ENCODE assay signal across 18 mouse cellular contexts in the genomic region with DNA sequence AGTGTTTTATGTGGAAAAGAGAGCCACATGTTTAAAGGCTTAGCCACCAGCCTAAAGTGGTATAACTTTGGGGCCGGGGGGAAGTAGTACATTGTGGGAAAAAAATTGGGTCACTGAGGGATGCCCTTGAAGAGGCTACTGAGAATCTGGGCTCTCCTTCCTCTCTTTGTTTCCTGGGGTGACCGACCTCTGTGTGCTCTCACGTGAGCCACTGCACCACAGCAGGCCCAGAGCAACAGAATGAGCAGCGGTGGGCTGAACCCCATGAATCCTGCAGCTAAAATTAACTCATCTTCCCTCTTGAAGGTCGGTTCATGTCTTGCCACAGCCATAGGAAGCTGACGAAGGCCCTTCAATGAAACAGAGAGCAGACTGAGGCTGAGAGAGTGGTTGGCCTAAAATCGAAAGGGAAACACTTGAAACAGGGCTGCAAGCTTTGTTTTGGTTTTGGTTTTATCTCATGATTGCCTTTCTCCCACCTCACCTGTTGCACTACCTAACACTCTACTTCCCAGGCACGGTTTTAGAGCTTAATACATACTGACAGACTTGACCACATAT. TPM values are rescaled to one million over a fixed set of nuclear protein-coding genes. Genes with fewer than 3 reads are reported as not detected.
DNase-seq lines count a peak whose midpoint lies in the region; ATAC-seq lines count a peak whose summit lies in the region.
"Had no signal": no experiment of that assay in that cellular context is flagged by ENCODE, and none has a peak within 500 bp of the region (broad histone marks: within the 10 kb centered on the region; RNA-seq: fewer than 3 reads in every experiment).

No protein-coding gene starts in this region.

- H3K27me3 ChIP-seq in heart, embryonic 10.5 days (ENCODE audit: insufficient read depth, poor library complexity, severe bottlenecking), result no peaks in the 10 kb centered on the region
- H3K27me3 ChIP-seq: embryonic facial prominence, embryonic 12.5 days; hindbrain, embryonic 15.5 days; kidney, embryonic 15.5 days; liver, embryonic 13.5 days had no signal

- no peaks in the 10 kb centered on the region for H3K9me3 ChIP-seq in heart, embryonic 10.5 days
- H3K9me3 ChIP-seq: embryonic facial prominence, embryonic 12.5 days; hindbrain, embryonic 15.5 days; kidney, embryonic 15.5 days; liver, embryonic 13.5 days had no signal

- no peak overlapping the region for H3K4me3 ChIP-seq in heart, embryonic 10.5 days
- H3K4me3 ChIP-seq: embryonic facial prominence, embryonic 12.5 days; hindbrain, embryonic 15.5 days; kidney, embryonic 15.5 days; layer of hippocampus, adult 2 months; liver, embryonic 13.5 days had no signal

- H3K4me1 ChIP-seq in heart, embryonic 10.5 days, result peaks cover 23% of the 10 kb centered on the region
- H3K4me1 ChIP-seq: hindbrain, embryonic 15.5 days; liver, embryonic 13.5 days had no signal

- peak; percentile 36; the same call in 1 of the 2 replicates for ATAC-seq in neutrophil, adult 5-6 weeks (ENCODE audit: extremely low read depth, insufficient number of reproducible peaks, low FRiP score, poor library complexity, severe bottlenecking)
- ATAC-seq: forebrain, embryonic 16.5 days had no signal

- no peak for DNase-seq in heart, embryonic 10.5 days (ENCODE audit: low spot score)
- DNase-seq in heart, adult 18-20 months, result no peak
- peak; percentile 27 to 46 for DNase-seq in CD8-positive naive resting alpha-beta T cell, adult 2 months (ENCODE audit: low read depth in 2 of 2, low spot score in 2 of 2)
- peak; percentile 72 for DNase-seq in induced T-regulatory cell, adult 2 months (ENCODE audit: low read depth)
- no peak for DNase-seq in embryo, embryonic 10.5 days (ENCODE audit: low spot score)
- DNase-seq in gastrocnemius, postnatal 4 days (ENCODE audit: low spot score in 2 of 2), result no peak
- no peak for DNase-seq in lung, postnatal 36 days
- DNase-seq: cerebellum, adult 2 months; liver, embryonic 13.5 days; lung, postnatal 14 days; right cerebral cortex, postnatal 25 days had no signal

- WGBS in heart, embryonic 10.5 days, result 57% methylated on average over 8 of the region's 8 CpGs

- H3K27ac ChIP-seq in heart, embryonic 10.5 days, result peak overlapping the region; percentile 50
- H3K27ac ChIP-seq: embryonic facial prominence, embryonic 12.5 days; hindbrain, embryonic 15.5 days; kidney, embryonic 15.5 days; layer of hippocampus, adult 2 months; liver, embryonic 13.5 days had no signal

- no peaks in the 10 kb centered on the region for H3K36me3 ChIP-seq in heart, embryonic 10.5 days
- H3K36me3 ChIP-seq: embryonic facial prominence, embryonic 12.5 days; hindbrain, embryonic 15.5 days; kidney, embryonic 15.5 days; liver, embryonic 13.5 days had no signal

RNA-seq across cellular contexts. Expression of gene Hmcn1, which starts 8.7 kb away (rescaled TPM):
- 8.0 and 8.8 TPM in 2 replicates for polyA plus RNA-seq in heart, embryonic 10.5 days (2016; fragmentation: Nextera tagmentation; extraction: Ambion mirVana)
- 10 to 100 TPM; 14.7 to 15.8 TPM for total RNA-seq in heart, adult 18-20 months (2021)
- total RNA-seq in neutrophil, adult 5-6 weeks (2017), result not detected in 2 replicates
- 10 to 100 TPM; 13.6 to 16.2 TPM for total RNA-seq in gastrocnemius, postnatal 4 days (2021)
- total RNA-seq: MEL had no signal

Comparison
In these comparisons a context has a peak if more than half of its experiments do, and no peak if none do; other contexts are left out.
1. DNase-seq: peak in CD8-positive naive resting alpha-beta T cell, adult 2 months (2 of 2) and induced T-regulatory cell, adult 2 months (single experiment); none in heart, embryonic 10.5 days (single experiment), heart, adult 18-20 months (0 of 2), embryo, embryonic 10.5 days (single experiment), gastrocnemius, postnatal 4 days (0 of 2) and lung, postnatal 36 days (single experiment).
2. RNA of gene Hmcn1, which starts 8.7 kb away (total RNA-seq): 13.6 to 16.2 TPM in gastrocnemius, postnatal 4 days and 14.7 to 15.8 TPM in heart, adult 18-20 months; not detected in neutrophil, adult 5-6 weeks; every median in the first group is over 10 times any median in the second.